Mouse (Mus musculus) induced T-regulatory cell, adult 2 months (primary cell): ENCODE results near the gene Sgpl1.

ENCODE experiments used
- DNase-seq: peaks from one replicate; pipeline ENCODE4 v3.0.0-alpha.2; 2012; ENCODE audit warnings: low read depth

Sgpl1 gene

GRCm38 (mm10) chr10:61086502-61086901, 61.0 kb downstream of the Sgpl1 start:
- no peak for DNase-seq

GRCm38 (mm10) chr10:61085364-61085763, 62.1 kb downstream of the Sgpl1 start:
- no peak for DNase-seq

- no peak for DNase-seq
Measured at GRCm38 (mm10) chr10:61080931-61081255, 66.6 kb downstream of the Sgpl1 start.

- DNase-seq, result peak; percentile 40
Measured at GRCm38 (mm10) chr10:61080227-61080930, 67.1 kb downstream of the Sgpl1 start.

GRCm38 (mm10) chr10:61075607-61076006, 71.9 kb downstream of the Sgpl1 start:
- DNase-seq, result no peak

GRCm38 (mm10) chr10:61074643-61075042, 72.9 kb downstream of the Sgpl1 start:
- no peak for DNase-seq

- peak; percentile 56 for DNase-seq
Measured at GRCm38 (mm10) chr10:61072324-61072723, 75.2 kb downstream of the Sgpl1 start.

- no peak for DNase-seq
Measured at GRCm38 (mm10) chr10:61069248-61069647, 78.3 kb downstream of the Sgpl1 start.

- DNase-seq, result peak; percentile 71
Measured at GRCm38 (mm10) chr10:61068436-61069192, 78.9 kb downstream of the Sgpl1 start.

GRCm38 (mm10) chr10:61065287-61066005, 82.1 kb downstream of the Sgpl1 start:
- no peak for DNase-seq

GRCm38 (mm10) chr10:61064635-61065034, 82.9 kb downstream of the Sgpl1 start:
- no peak for DNase-seq

GRCm38 (mm10) chr10:61063271-61063864, 84.1 kb downstream of the Sgpl1 start:
- DNase-seq, result no peak

GRCm38 (mm10) chr10:61059543-61060110, 87.9 kb downstream of the Sgpl1 start:
- no peak for DNase-seq

- DNase-seq, result no peak
Measured at GRCm38 (mm10) chr10:61059101-61059500, 88.4 kb downstream of the Sgpl1 start.

- no peak for DNase-seq
Measured at GRCm38 (mm10) chr10:61056661-61057060, 90.8 kb downstream of the Sgpl1 start.

- peak; percentile 70 for DNase-seq
Measured at GRCm38 (mm10) chr10:61051993-61052613, 95.4 kb downstream of the Sgpl1 start.
